Mouse (Mus musculus) lung, adult 2 months (tissue): Measurements from ENCODE around the gene Slfn2. TPM values are rescaled to one million over a fixed set of nuclear protein-coding genes. Genes with fewer than 3 reads are reported as not detected.
A peak's percentile ranks its signal among the peaks of the same experiment; 100 is the strongest.

Source experiments
- DNase-seq: peaks from one replicate; pipeline ENCODE4 v3.0.0; 2022
- H3K4me1 ChIP-seq: fragments of 200-500 bp; 2 replicates; pipeline ENCODE4 v1.6.1; 2011; ENCODE audit warnings: low read length; ENCODE audit not compliant: control insufficient read depth, insufficient read depth
- H3K4me3 ChIP-seq: fragments of 200-500 bp; replicated peaks from 2 replicates; pipeline ENCODE3; 2011; ENCODE audit warnings: low read depth, mild to moderate bottlenecking, control low read depth, low read length; ENCODE audit errors: extremely low read depth
- CTCF ChIP-seq: fragments of 200-500 bp; IDR thresholded peaks from 2 replicates; pipeline ENCODE4 v1.5.1; 2011; ENCODE audit warnings: mild to moderate bottlenecking, low read length, control low read depth; ENCODE audit not compliant: insufficient read depth
- POLR2A ChIP-seq: fragments of 200-500 bp; IDR thresholded peaks from 2 replicates; pipeline ENCODE4 v1.6.1; 2011; ENCODE audit warnings: low read depth, mild to moderate bottlenecking, control low read depth, low read length, borderline replicate concordance; ENCODE audit errors: extremely low read depth
- WGBS: fragments of 180-500 bp; shearing (Covaris S2); methylation state at CpG from one replicate; pipeline ENCODE4 v1.1.7; 2018; 5-methylcytosine and 5-hydroxymethylcytosine counted together
- polyA plus RNA-seq: library from polyadenylated mRNA; depleted of rRNA; stranded (reverse); fragments of >200 nt; gene quantifications from 2 replicates; pipeline ENCODE4 v1.2.3, GENCODE M21; 2012; rRNA removed

Slfn2 gene
- polyA plus RNA-seq, 1 experiment, result 10.1 TPM

DNA sequence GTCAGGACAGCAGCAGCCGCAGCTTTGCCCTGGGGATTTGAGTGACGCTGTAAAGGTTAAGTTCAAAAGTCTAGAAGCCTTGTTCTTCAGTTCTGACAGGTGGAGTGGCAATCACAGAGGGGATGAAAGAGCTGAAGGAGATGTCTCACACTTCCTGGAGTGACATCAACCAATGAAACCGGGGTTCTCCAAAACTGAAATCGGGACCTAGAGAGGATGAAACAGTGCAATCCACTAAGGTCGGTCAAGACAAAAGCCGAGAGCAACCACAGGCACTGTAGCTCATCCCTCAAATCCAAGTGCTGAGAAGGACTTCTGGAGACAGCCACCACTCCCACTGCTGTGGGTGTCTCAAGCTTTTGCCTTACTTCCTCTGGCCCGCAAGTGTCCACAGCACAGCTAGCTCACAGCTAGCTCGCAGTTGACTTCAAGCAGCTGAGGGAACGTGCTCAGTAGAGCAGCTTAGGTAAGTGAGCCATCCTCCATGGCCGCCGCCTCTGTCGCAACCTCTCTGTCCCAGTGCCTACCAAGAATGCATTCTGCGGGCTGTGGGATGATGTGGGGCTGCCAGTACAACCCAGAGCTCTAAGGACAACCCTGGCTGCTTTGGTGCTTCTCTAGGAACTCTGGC lies 51.8 kb downstream of the Slfn2 start, which contains the start of gene Slfn1:
Slfn1 (plus strand) TSS at position 253 of the 631 bp plus-strand sequence.
- H3K4me3 ChIP-seq, result peak within 1 kb of the TSS; percentile 1
- DNase-seq, result no peak
- 0 out of 2 replicates have a peak, but pooled peaks cover 2% of the 10 kb centered on the region for H3K4me1 ChIP-seq
- 78% methylated on average over 13 of the region's 13 CpGs for WGBS
- TF ChIP-seq CTCF (no peak), POLR2A (no peak)

DNA sequence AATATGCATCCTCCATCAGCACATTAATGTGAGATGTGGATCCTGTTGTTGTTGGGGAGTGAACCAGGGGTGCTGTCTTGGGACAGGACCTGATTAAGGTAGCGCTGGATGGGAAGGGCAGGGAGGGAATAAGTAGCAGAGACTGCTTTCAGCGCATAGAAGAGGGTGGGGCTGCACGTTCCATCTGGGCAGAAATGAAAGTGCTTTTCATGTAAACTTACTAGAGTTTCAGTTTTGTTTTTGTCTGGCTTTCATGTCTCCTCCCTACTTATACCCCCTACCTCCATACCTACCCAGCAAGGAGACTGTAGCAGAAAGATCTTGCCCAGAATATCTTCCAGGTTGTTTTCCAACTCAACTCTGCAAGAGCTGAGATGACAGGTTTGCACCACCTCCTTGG lies 53.1 kb downstream of the Slfn2 start:
- TF ChIP-seq CTCF (no peak), POLR2A (no peak)
- no peak for DNase-seq
- WGBS, result 20% methylated on average over 3 of the region's 3 CpGs
- peak overlapping the region; percentile 19 for H3K4me3 ChIP-seq
- 0 out of 2 replicates have a peak, but pooled peaks cover 2% of the 10 kb centered on the region for H3K4me1 ChIP-seq

Other genes starting within 250 kb of the Slfn2 start
- 9.5 and 10.4 TPM in 2 replicates for gene Rffl, start 193.9 kb upstream of the Slfn2 start, polyA plus RNA-seq
- gene Rad51d, start 174.5 kb upstream of the Slfn2 start, polyA plus RNA-seq, result 9.3 and 11.7 TPM in 2 replicates
- gene Fndc8, start 173.0 kb upstream of the Slfn2 start, polyA plus RNA-seq, result 0.08 and 0.11 TPM in 2 replicates
- gene Nle1, start 156.7 kb upstream of the Slfn2 start, polyA plus RNA-seq, result 28.2 and 29.1 TPM in 2 replicates
- gene Unc45b, start 154.6 kb upstream of the Slfn2 start, polyA plus RNA-seq, result 19.0 and 20.0 TPM in 2 replicates
- gene Slfn5, start 113.8 kb upstream of the Slfn2 start, polyA plus RNA-seq, result 14.3 and 25.1 TPM in 2 replicates
- 0.32 and 0.75 TPM in 2 replicates for gene Slfn9, start 73.3 kb upstream of the Slfn2 start, polyA plus RNA-seq
- gene Slfn8, start 44.3 kb upstream of the Slfn2 start, polyA plus RNA-seq, result 0.20 and 0.60 TPM in 2 replicates
- gene Slfn1, start 51.7 kb downstream of the Slfn2 start, polyA plus RNA-seq, result 1.2 and 4.2 TPM in 2 replicates
- 0.55 and 1.1 TPM in 2 replicates for gene Slfn4, start 110.1 kb downstream of the Slfn2 start, polyA plus RNA-seq
- gene Slfn3, start 126.2 kb downstream of the Slfn2 start, polyA plus RNA-seq, result 0.38 and 0.85 TPM in 2 replicates
- gene Slfn14, start 221.6 kb downstream of the Slfn2 start, polyA plus RNA-seq, result 0.02 and 0.17 TPM in 2 replicates
- gene Ap2b1, start 233.9 kb downstream of the Slfn2 start, polyA plus RNA-seq, result 31.4 and 43.9 TPM in 2 replicates
- gene Pex12, start 237.5 kb downstream of the Slfn2 start, polyA plus RNA-seq, result 6.5 and 6.7 TPM in 2 replicates